Mouse (Mus musculus): ENCODE measurements around the gene Eapp. TPM values are rescaled to one million over a fixed set of nuclear protein-coding genes. Genes with fewer than 3 reads are reported as not detected.
A peak's percentile ranks its signal among the peaks of the same experiment; 100 is the strongest.
"Not testable (repeated sequence)": the region's sequence is repeated elsewhere in the genome, so short reads cannot be mapped to it uniquely, and the experiment has no call there.

The Eapp gene
- 90.8 and 94.2 TPM in 2 replicates for polyA plus RNA-seq (2015; fragmentation: Nextera tagmentation; extraction: Ambion mirVana)

DNA sequence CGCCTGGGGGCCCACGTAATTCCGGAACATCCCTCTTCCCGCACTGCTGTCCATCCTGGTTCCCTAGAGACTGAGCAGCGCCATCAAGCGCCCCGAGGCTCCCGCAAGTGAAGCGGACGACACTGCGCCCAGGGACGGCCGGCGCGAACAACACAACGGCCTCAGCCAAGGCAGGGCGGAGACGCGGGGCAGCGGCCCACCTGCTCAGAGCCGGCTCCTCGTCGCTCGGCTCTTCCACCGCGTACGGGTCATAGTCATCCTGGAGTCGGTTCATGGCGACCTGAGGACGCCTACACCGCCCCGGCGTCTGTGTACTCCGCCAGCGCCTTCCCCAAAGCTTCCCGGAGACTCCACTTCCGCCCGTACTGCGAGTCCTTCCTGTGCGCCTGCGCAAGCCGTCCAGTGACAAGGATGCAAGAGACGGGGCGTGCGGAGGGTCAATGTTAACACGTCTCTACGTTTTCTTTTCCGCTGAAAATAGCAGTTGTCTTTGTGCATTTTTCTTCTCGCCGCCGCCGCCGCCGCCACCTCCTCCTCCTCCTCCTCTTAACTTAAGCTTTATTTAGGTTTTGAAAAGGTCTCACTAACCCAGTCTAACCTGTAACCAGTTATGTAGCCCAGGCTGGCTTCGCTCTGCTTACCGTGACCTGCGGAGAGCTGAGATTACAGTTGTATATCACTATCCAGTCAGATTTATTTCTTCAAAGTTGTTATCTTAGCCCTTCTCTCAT lies at the start of gene Eapp:
Gene Eapp (minus strand): TSS at position 387 of the 731 bp plus-strand sequence.
- ATAC-seq (replicated peaks): peak; percentile 95
- WGBS: under 1% methylated on average over 56 of the region's 57 CpGs
- H3K27me3 ChIP-seq: no peaks in the 10 kb centered on the region

DNA sequence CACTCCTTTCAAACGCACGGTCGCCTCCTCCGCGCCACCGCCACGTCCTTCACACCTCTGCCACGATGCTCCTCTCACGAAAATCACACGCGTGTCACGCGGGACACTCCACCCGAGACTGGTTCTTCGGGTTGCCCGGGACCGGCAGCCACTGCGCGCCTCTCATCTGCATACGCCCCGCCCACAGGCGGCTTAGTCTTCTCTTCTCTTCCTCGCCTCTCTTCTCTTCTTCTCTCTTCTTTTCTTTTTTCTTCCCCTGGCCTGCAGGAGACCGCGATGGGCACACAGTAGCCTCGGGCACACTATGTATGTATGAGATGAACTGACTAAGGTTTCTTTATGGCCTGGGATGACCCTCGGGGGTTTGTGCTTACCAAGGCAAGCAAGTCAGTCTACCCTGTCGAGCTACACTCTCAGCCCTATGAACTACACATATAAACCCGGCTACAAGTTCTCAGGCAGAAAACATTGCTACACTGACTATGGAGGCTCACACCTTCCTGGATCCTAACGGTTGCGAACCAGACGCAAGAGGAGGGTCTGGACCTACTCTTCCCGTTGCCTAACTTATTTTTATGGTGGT lies 43.1 kb upstream of the Eapp start:
- H3K9ac ChIP-seq (replicated peaks); H3K27ac ChIP-seq (replicated peaks); H3K4me1 ChIP-seq; H3K4me3 ChIP-seq; H3K27me3 ChIP-seq; H3K4me2 ChIP-seq (replicated peaks); H3K36me3 ChIP-seq; H3K9me3 ChIP-seq: not testable (repeated sequence)
- ATAC-seq (replicated peaks): peak; percentile 65
- 0% methylated on average over 11 of the region's 33 CpGs for WGBS

More for the DNA sequence above, at the start of gene Eapp:
- Histone ChIP-seq H3K9ac (replicated peaks) (peak within 1 kb of the TSS; percentile 88), H3K27ac (replicated peaks) (peak within 1 kb of the TSS; percentile 97), H3K36me3 (peaks cover 11% of the 10 kb centered on the region), H3K4me3 (peak within 1 kb of the TSS; percentile 82), H3K9me3 (no peaks in the 10 kb centered on the region), H3K4me1 (peaks cover 22% of the 10 kb centered on the region), H3K4me2 (replicated peaks) (peak within 1 kb of the TSS; percentile 83)

DNA sequence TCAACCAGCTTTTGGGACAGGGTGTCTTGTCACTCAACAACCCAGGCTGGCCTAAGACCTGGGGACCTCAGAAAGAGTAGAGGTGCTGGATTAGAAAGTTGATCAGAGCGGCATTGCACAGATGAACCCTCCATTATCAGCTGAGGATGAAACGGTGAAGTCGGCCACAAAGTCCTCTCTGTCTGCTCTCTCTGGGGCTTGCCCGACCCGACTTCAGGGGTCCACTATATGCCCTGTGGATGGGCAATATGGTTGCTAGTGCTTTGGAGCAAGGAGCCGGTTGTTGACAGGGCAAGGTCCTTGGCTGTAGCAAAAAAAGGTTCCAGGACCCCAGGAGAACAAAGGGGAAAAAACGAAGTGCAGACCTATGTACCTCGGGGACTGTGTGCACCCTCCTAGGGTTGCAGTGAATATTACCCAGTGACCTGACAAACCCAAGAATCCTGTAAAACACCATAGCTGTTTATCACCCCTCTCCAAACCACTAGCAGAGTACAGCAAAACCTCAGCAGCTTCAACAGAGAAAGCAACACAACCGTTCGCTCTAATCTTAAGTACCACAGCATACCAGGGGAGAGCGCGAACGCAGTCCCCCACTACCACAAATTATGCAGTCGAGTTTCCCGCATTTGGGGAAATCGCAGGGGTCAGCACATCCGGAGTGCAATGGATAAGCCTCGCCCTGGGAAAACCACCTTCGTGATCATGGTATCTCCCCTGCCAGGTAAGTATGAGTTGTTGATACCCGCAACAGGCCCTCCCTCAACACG lies 42.4 kb upstream of the Eapp start:
- H3K4me3 ChIP-seq; H3K9me3 ChIP-seq; H3K9ac ChIP-seq (replicated peaks); H3K4me2 ChIP-seq (replicated peaks); H3K27me3 ChIP-seq; H3K4me1 ChIP-seq; H3K27ac ChIP-seq (replicated peaks); H3K36me3 ChIP-seq: not testable (repeated sequence)
- ATAC-seq (replicated peaks): peak; percentile 87
- no CpG with 5 or more reads among the region's 21 CpGs for WGBS

DNA sequence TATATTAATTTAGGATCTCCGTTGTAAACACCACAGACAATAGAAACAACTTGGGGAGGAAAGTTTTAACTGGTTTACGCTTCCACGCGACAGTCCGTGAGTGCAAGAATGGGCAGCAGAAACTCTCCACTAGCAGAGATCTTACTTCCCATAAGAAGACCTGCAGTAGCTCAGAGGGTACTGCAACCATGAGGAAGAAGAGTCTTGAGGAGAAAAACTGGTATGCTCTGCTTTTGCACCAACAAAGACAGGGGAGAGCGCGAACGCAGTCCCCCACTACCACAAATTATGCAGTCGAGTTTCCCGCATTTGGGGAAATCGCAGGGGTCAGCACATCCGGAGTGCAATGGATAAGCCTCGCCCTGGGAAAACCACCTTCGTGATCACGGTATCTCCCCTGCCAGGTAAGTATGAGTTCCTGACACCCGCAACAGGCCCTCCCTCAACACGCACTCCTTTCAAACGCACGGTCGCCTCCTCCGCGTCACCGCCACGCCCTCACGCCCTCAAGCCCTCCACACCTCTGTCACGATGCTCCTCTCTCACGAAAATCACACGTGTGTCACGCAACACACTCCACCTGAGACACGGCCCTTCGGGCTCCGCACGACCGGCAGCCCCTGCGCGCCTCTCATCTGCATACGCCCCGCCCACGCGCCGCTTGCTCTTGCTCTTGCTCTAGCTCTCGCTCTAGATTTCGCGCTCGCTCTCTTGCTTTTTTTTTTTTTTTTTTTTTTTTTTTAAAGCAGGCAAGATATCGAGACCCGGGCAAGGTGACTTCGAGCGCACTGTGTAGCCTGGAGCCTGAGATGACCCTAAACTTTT lies 38.8 kb upstream of the Eapp start:
- H3K27me3 ChIP-seq; H3K36me3 ChIP-seq; H3K27ac ChIP-seq (replicated peaks); H3K9ac ChIP-seq (replicated peaks); H3K4me1 ChIP-seq; H3K4me3 ChIP-seq; H3K4me2 ChIP-seq (replicated peaks); H3K9me3 ChIP-seq: not testable (repeated sequence)
- peak; percentile 62 for ATAC-seq (replicated peaks)
- 0% methylated on average over 9 of the region's 49 CpGs for WGBS

DNA sequence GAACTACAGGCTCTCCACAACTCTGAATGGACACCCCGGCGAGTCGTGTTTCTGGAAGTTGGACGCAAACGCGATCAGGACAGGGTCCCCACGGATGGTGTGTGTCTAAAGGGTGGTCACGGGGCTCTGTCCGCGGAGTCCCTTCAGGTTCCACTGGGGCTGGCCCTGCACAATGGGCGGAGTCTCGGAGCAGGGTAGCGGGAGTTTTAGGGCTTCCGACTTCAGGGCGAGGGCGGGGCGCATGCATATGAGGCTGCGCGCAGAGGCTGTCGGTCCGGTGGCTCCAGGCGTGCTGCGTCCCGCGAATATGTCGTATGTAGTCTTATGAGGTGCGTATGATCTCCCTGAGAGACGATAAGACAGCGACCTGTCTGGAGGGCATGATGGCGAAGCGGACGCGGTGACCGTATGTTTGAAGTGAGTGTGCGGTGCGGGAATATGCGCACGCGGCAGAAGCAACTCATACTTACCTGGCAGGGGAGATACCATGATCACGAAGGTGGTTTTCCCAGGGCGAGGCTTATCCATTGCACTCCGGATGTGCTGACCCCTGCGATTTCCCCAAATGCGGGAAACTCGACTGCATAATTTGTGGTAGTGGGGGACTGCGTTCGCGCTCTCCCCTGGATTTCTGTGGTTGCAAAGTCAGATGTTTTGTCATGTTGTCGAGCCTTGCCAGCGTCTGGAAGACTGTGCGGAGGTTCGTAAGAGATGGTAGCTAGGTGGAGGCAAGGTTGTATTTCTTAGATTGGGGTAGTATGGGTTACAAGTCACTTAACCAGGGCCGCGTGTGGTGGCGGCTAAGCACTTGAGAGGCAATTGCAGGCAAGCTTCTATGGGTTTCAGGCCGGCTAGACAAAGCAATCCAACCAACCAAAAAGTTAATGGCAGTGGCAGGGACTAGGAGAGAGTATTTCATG lies 33.7 kb upstream of the Eapp start:
- peak; percentile 93 for ATAC-seq (replicated peaks)

DNA sequence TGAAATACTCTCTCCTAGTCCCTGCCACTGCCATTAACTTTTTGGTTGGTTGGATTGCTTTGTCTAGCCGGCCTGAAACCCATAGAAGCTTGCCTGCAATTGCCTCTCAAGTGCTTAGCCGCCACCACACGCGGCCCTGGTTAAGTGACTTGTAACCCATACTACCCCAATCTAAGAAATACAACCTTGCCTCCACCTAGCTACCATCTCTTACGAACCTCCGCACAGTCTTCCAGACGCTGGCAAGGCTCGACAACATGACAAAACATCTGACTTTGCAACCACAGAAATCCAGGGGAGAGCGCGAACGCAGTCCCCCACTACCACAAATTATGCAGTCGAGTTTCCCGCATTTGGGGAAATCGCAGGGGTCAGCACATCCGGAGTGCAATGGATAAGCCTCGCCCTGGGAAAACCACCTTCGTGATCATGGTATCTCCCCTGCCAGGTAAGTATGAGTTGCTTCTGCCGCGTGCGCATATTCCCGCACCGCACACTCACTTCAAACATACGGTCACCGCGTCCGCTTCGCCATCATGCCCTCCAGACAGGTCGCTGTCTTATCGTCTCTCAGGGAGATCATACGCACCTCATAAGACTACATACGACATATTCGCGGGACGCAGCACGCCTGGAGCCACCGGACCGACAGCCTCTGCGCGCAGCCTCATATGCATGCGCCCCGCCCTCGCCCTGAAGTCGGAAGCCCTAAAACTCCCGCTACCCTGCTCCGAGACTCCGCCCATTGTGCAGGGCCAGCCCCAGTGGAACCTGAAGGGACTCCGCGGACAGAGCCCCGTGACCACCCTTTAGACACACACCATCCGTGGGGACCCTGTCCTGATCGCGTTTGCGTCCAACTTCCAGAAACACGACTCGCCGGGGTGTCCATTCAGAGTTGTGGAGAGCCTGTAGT lies 23.4 kb upstream of the Eapp start:
- not testable (repeated sequence) for H3K4me2 ChIP-seq (replicated peaks); H3K4me3 ChIP-seq; H3K9me3 ChIP-seq; H3K27me3 ChIP-seq; H3K27ac ChIP-seq (replicated peaks); H3K4me1 ChIP-seq; H3K36me3 ChIP-seq; H3K9ac ChIP-seq (replicated peaks)
- no CpG with 5 or more reads among the region's 56 CpGs for WGBS
- peak; percentile 91 for ATAC-seq (replicated peaks)

More for the DNA sequence above, 33.7 kb upstream of the Eapp start:
- H3K27ac ChIP-seq (replicated peaks); H3K4me1 ChIP-seq; H3K4me2 ChIP-seq (replicated peaks); H3K36me3 ChIP-seq; H3K9me3 ChIP-seq; H3K4me3 ChIP-seq; H3K27me3 ChIP-seq; H3K9ac ChIP-seq (replicated peaks): not testable (repeated sequence)
- WGBS: no CpG with 5 or more reads among the region's 56 CpGs

DNA sequence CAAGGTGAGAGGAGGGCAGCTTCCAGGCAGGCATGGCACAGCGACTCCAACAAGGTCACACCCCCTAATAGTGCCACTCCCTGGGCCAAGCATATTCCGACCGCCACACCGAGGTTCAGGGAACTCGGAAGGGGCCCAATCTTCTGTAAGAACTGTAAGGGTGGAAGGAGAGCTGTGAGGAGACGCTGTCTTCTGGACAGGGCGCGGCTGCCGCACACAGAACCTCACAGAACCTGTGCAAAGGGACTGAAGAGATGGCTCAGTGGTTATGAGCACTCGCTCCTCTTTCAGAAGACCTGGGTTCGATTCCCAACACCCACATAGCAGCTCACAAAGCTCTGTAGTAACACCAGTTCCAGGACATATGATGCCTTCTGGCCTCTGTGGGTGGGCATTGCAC lies 21.8 kb upstream of the Eapp start:
- H3K4me3 ChIP-seq; H3K27me3 ChIP-seq; H3K27ac ChIP-seq (replicated peaks); H3K36me3 ChIP-seq; ATAC-seq (replicated peaks); H3K4me2 ChIP-seq (replicated peaks); H3K9ac ChIP-seq (replicated peaks); H3K9me3 ChIP-seq; H3K4me1 ChIP-seq: not testable (repeated sequence)
- 81% methylated on average over 8 of the region's 11 CpGs for WGBS

DNA sequence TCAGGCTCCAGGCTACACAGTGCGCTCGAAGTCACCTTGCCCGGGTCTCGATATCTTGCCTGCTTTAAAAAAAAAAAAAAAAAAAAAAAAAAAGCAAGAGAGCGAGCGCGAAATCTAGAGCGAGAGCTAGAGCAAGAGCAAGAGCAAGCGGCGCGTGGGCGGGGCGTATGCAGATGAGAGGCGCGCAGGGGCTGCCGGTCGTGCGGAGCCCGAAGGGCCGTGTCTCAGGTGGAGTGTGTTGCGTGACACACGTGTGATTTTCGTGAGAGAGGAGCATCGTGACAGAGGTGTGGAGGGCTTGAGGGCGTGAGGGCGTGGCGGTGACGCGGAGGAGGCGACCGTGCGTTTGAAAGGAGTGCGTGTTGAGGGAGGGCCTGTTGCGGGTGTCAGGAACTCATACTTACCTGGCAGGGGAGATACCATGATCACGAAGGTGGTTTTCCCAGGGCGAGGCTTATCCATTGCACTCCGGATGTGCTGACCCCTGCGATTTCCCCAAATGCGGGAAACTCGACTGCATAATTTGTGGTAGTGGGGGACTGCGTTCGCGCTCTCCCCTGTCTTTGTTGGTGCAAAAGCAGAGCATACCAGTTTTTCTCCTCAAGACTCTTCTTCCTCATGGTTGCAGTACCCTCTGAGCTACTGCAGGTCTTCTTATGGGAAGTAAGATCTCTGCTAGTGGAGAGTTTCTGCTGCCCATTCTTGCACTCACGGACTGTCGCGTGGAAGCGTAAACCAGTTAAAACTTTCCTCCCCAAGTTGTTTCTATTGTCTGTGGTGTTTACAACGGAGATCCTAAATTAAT lies 18.3 kb upstream of the Eapp start:
- H3K9me3 ChIP-seq; H3K27ac ChIP-seq (replicated peaks); H3K9ac ChIP-seq (replicated peaks); H3K4me2 ChIP-seq (replicated peaks); H3K4me1 ChIP-seq; H3K4me3 ChIP-seq; H3K27me3 ChIP-seq; H3K36me3 ChIP-seq: not testable (repeated sequence)
- peak; percentile 57 for ATAC-seq (replicated peaks)
- 0% methylated on average over 1 of the region's 48 CpGs for WGBS

DNA sequence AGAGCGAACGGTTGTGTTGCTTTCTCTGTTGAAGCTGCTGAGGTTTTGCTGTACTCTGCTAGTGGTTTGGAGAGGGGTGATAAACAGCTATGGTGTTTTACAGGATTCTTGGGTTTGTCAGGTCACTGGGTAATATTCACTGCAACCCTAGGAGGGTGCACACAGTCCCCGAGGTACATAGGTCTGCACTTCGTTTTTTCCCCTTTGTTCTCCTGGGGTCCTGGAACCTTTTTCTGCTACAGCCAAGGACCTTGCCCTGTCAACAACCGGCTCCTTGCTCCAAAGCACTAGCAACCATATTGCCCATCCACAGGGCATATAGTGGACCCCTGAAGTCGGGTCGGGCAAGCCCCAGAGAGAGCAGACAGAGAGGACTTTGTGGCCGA lies 14.8 kb upstream of the Eapp start:
- H3K4me3 ChIP-seq; H3K9me3 ChIP-seq; H3K9ac ChIP-seq (replicated peaks); H3K4me1 ChIP-seq; H3K36me3 ChIP-seq; H3K27me3 ChIP-seq; H3K4me2 ChIP-seq (replicated peaks): not testable (repeated sequence)
- peak overlapping the region; percentile 76 for H3K27ac ChIP-seq (replicated peaks)
- 0 out of 2 replicates have a peak, but pooled peaks have one; percentile 86 for ATAC-seq (replicated peaks)
- 0% methylated on average over 5 of the region's 8 CpGs for WGBS
